Mouse (Mus musculus) retina, embryonic 14.5 days (tissue): Measurements from ENCODE around the gene Col7a1.
A peak's percentile ranks its signal among the peaks of the same experiment; 100 is the strongest.

ENCODE experiments used
- DNase-seq: peaks from one replicate; pipeline ENCODE4 v3.0.0-alpha.2; 2015; ENCODE audit warnings: low spot score

Gene Col7a1

GRCm38 (mm10) chr9:108985710-108986109, 32.3 kb downstream of the Col7a1 start, which contains the start of gene Ucn2:
TSS of gene Ucn2 (plus strand) at chr9:108986010.
- DNase-seq, result no peak

DNA sequence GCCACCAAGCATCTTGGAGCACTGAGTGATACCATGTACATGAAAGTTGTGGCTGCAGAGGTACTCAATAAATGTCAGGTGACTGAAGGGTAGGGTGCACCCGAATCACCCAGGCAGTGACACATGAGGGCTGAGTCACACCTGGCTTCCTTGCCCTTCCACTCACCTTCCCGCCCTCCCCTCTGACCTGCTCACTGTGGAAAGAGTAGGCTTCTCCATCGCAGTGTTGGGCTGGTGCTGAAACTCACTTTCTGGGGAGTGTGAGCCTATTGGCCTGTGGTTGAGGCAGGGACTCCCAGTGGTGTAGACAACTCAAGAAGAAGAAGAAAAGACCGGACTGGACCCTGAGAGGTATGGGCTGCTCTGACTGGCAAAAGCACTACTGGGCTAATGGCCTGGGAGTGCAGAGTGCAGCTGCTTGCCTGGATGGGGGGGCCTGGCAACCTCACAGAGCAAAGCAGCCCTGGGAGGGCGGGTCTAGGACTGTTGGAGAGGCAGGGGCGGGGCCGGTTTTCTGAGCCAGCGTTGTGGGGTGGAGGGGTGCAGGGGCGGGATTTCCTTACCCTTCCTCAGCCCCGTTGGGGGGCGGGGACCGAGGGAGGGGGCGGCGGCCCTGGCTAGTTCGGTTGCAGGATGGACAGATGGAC, 34.4 kb downstream of the Col7a1 start:
- peak; percentile 28 for DNase-seq

GRCm38 (mm10) chr9:108989802-108990461, 36.5 kb downstream of the Col7a1 start:
- DNase-seq, result no peak

- DNase-seq, result no peak
These were observed 37.1 kb downstream of the Col7a1 start for GRCm38 (mm10) chr9:108990462-108990820.

DNA sequence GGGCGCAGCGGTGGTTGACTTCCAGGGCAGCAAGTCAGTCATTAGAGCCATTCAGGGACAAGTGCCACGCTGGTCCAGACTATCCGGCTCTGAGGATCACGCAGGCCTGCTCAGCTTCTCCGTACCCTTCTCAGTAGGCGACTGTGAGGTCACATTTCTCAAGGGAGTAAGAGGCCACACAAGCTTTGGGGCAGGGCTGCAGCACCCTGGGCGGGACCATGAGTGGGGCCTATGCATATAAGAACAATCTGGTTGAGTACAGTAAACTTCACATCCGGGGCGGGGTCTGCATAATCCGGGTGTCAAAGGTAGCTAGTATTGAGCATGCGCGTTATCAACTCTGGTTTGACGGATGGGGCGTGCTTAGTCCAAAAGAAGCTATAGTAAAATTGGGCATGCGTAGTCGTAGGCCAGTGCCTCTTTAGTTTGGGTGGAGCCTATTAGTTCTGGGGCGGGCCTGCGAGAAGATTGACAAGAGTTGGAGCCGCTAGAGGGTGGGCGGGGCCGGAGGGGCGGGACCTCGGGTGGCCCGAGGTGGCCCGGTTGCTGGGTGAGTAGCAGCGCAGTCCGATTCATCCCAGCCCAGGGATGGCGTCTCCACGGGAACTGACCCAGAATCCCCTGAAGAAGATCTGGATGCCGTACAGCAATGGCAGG, 38.2 kb downstream of the Col7a1 start, which contains the start of gene Pfkfb4:
Gene Pfkfb4, plus strand, starts transcription at position 351 of the 657 bp plus-strand sequence.
- DNase-seq, result peak; percentile 100

DNA sequence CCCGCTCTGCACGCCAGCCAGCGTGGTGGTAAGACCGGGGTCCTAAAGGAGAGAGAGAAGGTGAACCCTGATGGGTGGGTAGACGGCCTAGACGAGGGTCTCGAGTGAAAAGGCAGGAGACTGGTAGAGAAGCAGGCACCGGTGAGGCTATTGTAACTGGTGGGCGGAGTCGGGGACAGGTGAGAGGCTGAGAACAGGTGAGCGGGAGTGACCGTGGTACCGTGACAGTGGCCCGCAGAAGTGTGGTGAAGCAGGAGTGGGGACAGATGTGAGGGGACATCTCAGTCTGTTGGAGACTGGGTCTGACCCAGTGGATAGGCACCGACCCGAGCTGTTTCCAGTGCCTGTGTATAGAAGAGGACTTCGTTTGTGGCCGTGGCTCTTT, 38.7 kb downstream of the Col7a1 start:
- no peak for DNase-seq

GRCm38 (mm10) chr9:108992620-108993361, 39.4 kb downstream of the Col7a1 start:
- DNase-seq, result no peak

DNA sequence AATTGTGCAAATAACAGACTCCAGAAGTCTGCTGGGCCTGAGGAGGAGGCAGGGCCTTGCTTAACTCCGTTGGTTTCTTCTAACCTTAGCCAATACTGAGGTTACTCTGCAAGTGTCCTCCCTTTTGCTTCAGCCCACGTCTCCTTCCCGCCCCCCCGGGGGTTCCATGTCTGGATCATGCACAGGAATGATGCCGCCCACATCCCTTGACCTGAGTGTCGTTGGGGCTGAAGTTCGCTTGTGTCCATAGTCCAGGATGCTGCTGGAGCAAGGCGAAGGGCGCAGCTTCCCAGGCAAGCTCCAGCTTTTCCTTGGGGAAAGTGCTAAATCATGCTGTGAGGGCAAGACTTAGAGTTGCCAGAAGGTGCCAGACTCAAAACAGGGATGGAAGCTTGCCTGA, 43.0 kb downstream of the Col7a1 start:
- DNase-seq, result no peak

- no peak for DNase-seq
These were observed 45.1 kb downstream of the Col7a1 start for GRCm38 (mm10) chr9:108998287-108999166.

- no peak for DNase-seq
These were observed 45.8 kb downstream of the Col7a1 start for GRCm38 (mm10) chr9:108999167-108999526.

GRCm38 (mm10) chr9:109000726-109001125, 47.3 kb downstream of the Col7a1 start:
- DNase-seq, result peak; percentile 88

GRCm38 (mm10) chr9:109003201-109003600, 49.8 kb downstream of the Col7a1 start:
- DNase-seq, result peak; percentile 70

DNA sequence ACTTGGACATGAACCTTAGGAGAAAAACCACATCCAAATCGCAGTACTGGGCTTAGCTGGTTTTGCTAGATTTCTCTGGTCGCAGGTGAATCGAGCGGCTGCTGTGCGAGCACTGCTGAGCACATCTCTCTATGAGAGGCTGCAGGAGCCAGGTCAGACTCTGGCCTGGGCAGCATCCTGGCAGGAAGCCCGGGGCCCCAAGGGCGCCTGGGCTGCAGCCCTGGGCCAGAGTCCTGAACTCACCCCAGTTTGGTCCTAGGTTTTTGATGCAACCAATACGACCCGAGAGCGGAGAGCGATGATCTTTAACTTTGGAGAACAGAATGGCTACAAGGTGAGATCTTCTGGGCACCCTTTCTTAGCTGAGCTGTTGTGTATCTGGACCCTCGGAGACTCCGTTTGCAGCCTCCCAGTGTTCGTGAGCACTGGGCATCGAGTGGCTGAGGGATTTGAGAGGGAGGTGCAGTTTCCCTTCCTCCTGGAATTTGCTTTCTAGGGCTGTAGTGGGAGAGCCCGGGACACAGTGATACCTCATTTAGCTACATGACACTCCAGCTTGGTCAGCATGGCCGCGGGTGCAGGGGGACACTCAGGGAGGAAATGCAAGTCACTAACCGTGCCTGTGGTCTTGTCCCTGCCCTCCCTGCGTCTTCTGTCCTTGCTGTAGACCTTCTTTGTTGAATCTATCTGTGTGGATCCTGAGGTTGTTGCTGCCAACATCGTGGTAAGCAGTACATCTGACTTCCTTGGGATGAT, 53.8 kb downstream of the Col7a1 start:
- DNase-seq, result no peak

- DNase-seq, result no peak
These were observed 54.7 kb downstream of the Col7a1 start for GRCm38 (mm10) chr9:109008081-109008480.

GRCm38 (mm10) chr9:109008994-109009635, 55.7 kb downstream of the Col7a1 start:
- DNase-seq, result no peak

DNA sequence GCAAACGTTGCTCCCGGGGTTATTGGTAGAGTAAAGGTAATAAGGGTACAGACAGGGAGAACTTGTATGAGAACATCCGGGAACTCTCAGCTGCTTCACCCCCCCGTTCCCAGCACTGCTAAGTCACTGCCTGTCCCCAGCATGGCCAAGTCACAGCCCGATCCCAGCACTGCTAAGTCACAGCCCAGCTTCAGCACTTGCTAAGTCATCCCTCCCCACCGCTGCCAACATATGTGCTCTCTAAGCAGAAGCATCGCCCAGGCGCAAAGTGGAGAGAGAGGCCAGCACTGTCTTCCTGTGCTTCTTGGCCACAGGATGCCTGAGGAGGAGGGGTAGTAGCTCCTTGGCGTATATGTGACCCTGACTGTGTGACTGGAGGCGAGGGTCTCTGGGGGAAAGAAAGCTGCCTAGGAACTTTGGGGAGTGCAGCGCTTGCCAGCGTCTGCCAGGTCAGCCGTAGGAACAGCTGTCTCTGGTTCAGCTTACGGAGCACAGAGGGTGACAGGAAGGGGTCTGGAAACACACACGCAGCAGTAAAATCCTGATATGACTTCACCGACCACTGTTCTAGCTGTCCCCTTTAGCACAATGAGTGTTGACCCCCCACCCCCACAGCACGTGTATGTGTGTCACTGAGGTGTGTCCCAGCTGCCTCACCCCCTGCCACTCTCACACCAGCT, 56.4 kb downstream of the Col7a1 start:
- peak; percentile 18 for DNase-seq

DNA sequence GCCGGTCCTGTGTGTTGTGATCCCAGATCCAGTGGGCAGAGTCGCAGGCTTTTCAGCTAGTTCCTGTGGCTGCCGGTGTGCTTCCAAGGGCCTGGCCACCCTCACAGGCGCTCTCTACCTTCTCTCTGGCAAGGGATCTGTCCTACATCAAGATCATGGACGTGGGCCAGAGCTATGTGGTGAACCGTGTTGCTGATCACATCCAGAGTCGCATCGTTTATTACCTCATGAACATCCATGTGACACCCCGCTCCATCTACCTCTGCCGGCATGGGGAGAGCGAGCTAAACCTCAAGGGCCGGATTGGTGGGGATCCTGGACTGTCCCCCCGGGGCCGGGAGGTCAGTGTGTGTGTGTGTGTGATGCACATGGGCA, 56.9 kb downstream of the Col7a1 start:
- DNase-seq, result no peak

DNA sequence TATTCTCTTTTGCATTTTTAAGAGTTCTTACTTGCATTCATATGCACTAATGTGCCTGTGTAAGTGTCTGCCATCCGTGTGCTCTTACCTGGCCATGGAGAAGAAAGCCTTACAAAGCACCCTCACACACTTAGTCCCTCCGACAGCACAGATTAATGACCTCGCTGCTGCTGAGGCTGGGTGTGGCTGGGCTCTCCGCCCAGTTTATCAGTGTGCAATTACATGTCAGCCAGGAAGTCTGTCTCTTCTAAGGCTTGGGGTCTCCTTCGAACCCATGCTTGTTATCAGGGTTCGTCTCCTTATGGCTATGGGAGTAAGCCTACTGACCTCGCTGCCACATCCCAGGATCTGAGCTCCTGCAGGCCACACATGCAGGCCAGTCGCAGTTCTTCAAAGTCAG, 62.0 kb downstream of the Col7a1 start:
- DNase-seq, result no peak

- DNase-seq, result no peak
These were observed 63.7 kb downstream of the Col7a1 start for GRCm38 (mm10) chr9:109016973-109017604.
